Mouse (Mus musculus) left cerebral cortex, postnatal 10 days (tissue): Measurements from ENCODE around the gene Inka2. TPM values are rescaled to one million over a fixed set of nuclear protein-coding genes. Genes with fewer than 3 reads are reported as not detected.

Experiments used
- DNase-seq, 2 experiments: peaks; one replicate each; pipeline ENCODE4 v3.0.0; 2021 to 2022; ENCODE audit warnings: low spot score in 2 of 2, mixed read lengths in 1 of 2; ENCODE audit errors: extremely low spot score in 1 of 2
- intact Hi-C: fragments of 180-260 bp; cut with DNase I; formaldehyde crosslinking; loops from one replicate; pipeline ENCODE4 v1.15.1; 2025
- total RNA-seq, 2 experiments: library from RNA; stranded (reverse); gene quantifications; 2 replicates each; pipeline ENCODE4 v1.2.3; 2021

Gene Inka2
- total RNA-seq, 2 experiments from 2014 or later, result 41.2 to 42.6 TPM

- DNase-seq, result peak in 1 of 2 experiments; percentile 26
- intact Hi-C loops, result no loop called here
Measured at GRCm38 (mm10) chr3:105717856-105718555, 13.6 kb downstream of the Inka2 start.

GRCm38 (mm10) chr3:105718746-105719145, 14.3 kb downstream of the Inka2 start:
- intact Hi-C loops, result no loop called here

DNA sequence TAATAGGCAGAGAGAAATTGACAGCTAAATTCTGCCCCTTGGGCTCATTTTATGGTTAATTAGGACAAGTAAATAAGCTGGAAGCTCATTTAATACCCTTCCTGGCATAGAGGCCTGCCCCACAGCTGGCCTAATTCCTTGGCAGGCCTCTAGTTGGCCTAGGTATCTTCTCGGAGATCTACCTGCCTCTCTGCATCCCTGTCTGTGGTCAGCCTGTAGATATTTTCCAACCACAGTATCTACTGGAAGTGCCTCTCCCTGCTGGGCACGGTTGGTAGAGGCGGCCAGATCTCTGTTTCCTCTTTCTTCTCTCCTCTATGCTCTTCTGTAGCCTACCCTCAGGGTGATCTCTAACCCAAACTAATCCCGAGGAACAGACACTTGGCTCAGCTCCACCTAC, 15.6 kb downstream of the Inka2 start:
- intact Hi-C loops, result no loop called here
- DNase-seq, result peak in 1 of 2 experiments; percentile 24

More at GRCm38 (mm10) chr3:105718746-105719145, 14.3 kb downstream of the Inka2 start:
- DNase-seq, result no peak

DNA sequence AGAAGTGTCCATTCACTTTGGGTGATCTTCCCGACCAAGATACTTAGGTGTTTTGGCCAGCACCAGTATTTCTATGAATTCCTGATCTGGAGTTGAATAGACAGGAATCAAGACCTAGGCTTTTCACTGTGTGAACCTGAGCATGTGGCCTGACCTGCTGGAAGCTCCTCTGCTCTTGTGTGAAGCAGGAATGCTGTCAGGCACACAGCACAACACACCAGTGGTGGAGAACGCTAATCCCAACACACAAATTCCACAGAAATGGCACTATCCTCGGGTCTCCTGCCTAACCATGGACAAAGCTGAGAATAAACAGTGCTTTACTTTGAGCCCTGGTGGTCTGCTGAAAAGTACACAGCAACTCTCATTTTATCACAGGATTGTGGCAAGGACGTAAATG, 16.1 kb downstream of the Inka2 start:
- no peak for DNase-seq
- intact Hi-C loops, result no loop called here

DNA sequence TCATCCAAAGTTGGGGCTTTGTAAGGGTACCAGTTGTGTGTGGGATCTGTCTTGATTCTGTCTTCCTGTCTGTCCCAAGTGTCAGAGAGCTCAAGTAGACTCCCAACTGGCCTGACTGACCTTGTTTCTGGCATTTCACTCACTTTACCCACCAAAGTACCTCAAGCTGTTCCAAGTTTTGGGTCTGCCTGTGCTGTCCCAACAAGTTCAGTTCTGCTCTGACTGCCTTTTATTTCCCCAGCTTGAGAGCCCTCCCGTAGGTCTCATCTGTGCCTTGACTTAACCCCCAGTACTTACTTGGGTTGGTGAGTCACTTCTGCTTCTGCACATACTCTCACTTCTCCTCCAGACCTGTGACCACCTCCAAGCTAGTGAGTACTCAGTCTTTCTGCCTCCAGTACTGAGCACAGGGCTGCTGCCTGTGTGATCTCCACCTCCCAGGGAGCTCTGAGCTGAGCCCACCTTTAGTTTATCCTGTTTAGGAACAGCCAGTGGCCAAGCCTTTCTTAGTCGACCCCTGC, 17.3 kb downstream of the Inka2 start:
- intact Hi-C loops, result no loop called here

GRCm38 (mm10) chr3:105722510-105722909, 18.1 kb downstream of the Inka2 start:
- peak in 1 of 2 experiments; percentile 18 for DNase-seq
- intact Hi-C loops, result no loop called here

More for the DNA sequence above, 17.3 kb downstream of the Inka2 start:
- no peak for DNase-seq

DNA sequence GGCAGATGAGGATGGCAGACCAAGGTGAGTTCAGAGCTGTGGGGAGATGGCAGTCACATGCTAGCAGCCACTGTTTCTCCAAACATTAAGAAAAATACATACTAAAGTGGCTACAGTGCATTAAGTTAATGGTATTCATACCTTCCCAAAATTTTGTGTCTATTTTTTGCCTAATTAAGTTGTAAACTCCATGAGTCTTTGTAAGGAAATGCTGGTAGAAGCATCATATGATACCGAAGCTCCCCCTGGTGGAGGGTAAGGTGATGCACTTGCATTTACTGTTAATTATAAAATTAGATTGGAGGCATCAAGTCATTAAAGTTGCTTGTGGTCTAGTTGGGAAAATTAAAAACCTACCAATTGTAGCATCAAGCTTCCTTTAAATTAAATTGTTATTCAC, 21.6 kb downstream of the Inka2 start:
- peak in 1 of 2 experiments; percentile 60 for DNase-seq
- intact Hi-C loops, result loop anchor here (2.0 kb wide), 1 partner anchor 39 kb away; the partner anchor contains the start of gene Ddx20

DNA sequence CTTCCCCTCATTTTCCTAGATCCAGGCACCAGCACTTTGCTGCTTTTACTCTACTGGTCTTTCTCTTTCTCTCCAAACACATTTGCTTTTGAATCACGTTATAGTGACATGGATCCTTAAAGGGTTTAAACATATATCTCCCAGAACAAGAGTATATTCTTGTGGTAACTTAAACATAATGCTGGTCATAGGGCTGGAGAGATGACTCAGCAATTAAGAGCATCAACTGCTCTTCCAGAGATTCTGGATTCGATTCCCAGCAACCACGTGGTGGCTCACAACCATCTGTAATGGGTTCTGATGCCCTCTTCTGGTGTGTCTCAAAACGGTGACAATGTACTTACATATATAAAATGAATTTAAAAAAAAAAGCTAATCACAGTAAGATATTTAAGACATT, 28.0 kb downstream of the Inka2 start:
- intact Hi-C loops, result no loop called here
- DNase-seq, result no peak

GRCm38 (mm10) chr3:105733538-105733937, 29.1 kb downstream of the Inka2 start:
- intact Hi-C loops, result no loop called here
- no peak for DNase-seq

GRCm38 (mm10) chr3:105735285-105735684, 30.9 kb downstream of the Inka2 start:
- intact Hi-C loops, result no loop called here
- no peak for DNase-seq

DNA sequence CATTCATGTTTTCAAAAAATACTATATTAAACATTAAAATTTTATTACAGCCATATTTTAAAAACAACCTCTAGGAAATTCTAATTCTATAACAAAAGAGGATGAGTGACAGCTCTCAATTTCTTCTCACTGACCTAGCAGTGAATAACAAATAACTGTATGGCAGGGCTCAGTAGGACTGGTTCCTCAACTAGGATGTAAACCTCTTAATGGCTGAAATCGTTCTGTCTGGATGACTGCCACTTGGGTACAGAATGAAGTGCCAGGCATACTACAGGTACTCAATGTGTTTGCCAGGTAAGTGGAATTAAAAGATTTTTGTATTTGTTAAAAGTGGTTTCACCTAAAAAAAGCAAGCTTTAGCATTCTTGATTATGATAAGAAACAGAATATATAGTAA, 31.7 kb downstream of the Inka2 start:
- DNase-seq, result no peak
- intact Hi-C loops, result no loop called here

DNA sequence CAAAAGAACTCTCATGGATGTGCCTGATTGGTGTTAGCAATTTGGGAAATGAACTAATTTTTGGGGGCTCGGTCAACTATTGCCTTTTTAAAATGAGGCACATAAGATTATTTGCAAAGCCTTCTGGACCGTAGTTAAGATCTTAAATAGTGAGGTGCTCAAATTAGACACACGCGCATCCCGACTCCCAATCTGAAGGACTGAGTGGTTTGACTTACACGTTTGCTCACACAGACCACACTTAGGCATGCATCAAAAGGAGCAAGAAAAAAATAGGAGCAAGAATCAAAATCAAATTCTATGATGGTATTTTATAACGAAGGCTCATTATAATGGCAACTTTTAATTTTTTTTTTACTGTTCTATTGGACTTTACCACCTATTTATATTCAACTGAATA, 32.7 kb downstream of the Inka2 start:
- no peak for DNase-seq
- intact Hi-C loops, result no loop called here

GRCm38 (mm10) chr3:105737666-105738065, 33.3 kb downstream of the Inka2 start:
- intact Hi-C loops, result no loop called here

GRCm38 (mm10) chr3:105746542-105746941, 42.1 kb downstream of the Inka2 start:
- intact Hi-C loops, result no loop called here
- DNase-seq, result no peak

More at GRCm38 (mm10) chr3:105737666-105738065, 33.3 kb downstream of the Inka2 start:
- DNase-seq, result no peak

DNA sequence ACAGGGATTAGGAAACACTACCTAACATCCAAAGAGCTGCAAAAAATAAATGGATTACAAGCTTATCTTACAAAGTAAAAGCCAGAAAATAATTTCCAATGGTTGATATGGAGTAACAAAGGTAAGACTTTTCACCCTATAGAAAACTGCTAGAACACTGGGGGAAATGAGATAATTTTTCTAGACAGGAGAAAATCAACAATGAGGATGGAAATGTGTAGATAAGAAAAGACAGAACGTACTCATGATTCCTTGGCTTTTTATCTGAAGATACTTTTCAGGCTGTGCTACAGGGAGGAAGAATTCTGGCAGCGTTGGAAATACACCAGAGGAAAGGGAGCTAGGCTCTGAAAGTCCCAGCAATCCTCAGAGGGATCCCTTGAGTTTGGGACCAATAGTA, 46.4 kb downstream of the Inka2 start:
- intact Hi-C loops, result no loop called here
- DNase-seq, result no peak

- intact Hi-C loops, result no loop called here
- no peak for DNase-seq
Measured at GRCm38 (mm10) chr3:105754184-105754583, 49.8 kb downstream of the Inka2 start.

DNA sequence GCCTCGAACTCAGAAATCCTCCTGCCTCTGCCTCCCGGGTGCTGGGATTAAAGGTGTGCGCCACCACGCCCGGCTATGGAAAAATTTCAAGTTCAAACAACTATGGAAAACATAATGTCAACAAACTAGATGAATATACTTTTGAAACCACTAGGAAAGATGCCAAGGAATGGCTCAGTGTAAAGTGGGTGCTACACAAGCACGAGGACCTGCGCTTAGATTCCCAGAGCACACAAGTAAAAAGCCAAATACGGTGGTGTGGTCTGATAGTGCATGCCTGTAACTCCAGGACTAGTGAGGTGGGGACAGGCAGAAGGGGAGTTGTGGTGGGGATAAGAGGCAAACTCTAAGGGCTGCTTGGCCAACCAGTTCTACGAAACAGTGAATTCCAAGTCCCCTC, 50.7 kb downstream of the Inka2 start:
- intact Hi-C loops, result no loop called here
- no peak for DNase-seq

- no peak for DNase-seq
- intact Hi-C loops, result no loop called here
Measured at GRCm38 (mm10) chr3:105756505-105756904, 52.1 kb downstream of the Inka2 start.

- intact Hi-C loops, result no loop called here
- no peak for DNase-seq
Measured at GRCm38 (mm10) chr3:105757323-105758083, 53.1 kb downstream of the Inka2 start.

DNA sequence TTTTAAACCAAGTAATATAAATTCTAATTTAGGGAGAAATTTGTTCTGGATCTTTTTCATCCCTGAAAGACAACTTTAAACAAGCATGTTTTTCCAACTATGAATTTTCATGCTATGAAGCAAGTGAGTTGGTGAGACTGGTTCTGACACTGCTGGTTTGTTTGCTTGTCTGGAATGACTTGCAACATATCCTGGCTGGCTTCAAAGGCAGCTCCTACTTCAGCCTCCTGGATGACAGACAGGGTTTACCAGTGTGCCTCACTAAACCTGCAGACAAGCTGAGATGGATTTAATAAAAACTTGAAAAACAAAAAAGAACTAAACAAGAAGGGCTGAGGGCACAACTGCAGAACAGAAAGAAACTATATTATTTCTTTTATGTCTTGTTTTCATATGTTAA, 53.7 kb downstream of the Inka2 start:
- intact Hi-C loops, result no loop called here
- DNase-seq, result no peak
